Mouse (Mus musculus) MEL (cell line): ENCODE results near the gene Snx10.
A peak's percentile ranks its signal among the peaks of the same experiment; 100 is the strongest.

ENCODE experiments used
- BHLHE40 ChIP-seq: IDR thresholded peaks from 2 replicates; pipeline ENCODE4 v1.6.1; 2012; ENCODE audit warnings: low read depth, mild to moderate bottlenecking, inconsistent platforms, low read length, improper control_type of control experiment, borderline replicate concordance
- CTCF ChIP-seq, 3 experiments: IDR thresholded peaks in 2 of 3; conservative IDR thresholded peaks in 1 of 3; 2 replicates each; pipeline ENCODE4 v1.5.1; 2011 to 2012; ENCODE audit warnings: low read length in 3 of 3, low read depth in 2 of 3, mild to moderate bottlenecking in 2 of 3, improper control_type of control experiment in 1 of 3, inconsistent platforms in 1 of 3, mixed read lengths in 1 of 3, moderate library complexity in 1 of 3; ENCODE audit not compliant: control insufficient read depth in 1 of 3, insufficient read depth in 1 of 3, poor library complexity in 1 of 3, severe bottlenecking in 1 of 3
- E2F4 ChIP-seq: IDR thresholded peaks from 2 replicates; pipeline ENCODE4 v1.6.1; 2011; ENCODE audit warnings: low read depth, low read length, improper control_type of control experiment, borderline replicate concordance
- ELF1 ChIP-seq: IDR thresholded peaks from 2 replicates; pipeline ENCODE4 v1.6.1; 2014; ENCODE audit warnings: low read depth, mild to moderate bottlenecking, inconsistent platforms, low read length, improper control_type of control experiment, moderate library complexity
- EP300 ChIP-seq, 2 experiments: IDR thresholded peaks; 2 replicates each; pipeline ENCODE4 v1.6.1; 2011; ENCODE audit warnings: improper control_type of control experiment in 2 of 2, low read length in 2 of 2, low read depth in 1 of 2, mild to moderate bottlenecking in 1 of 2
- GATA1 ChIP-seq: IDR thresholded peaks from 2 replicates; pipeline ENCODE4 v1.6.1; 2011; ENCODE audit warnings: low read depth, low read length, improper control_type of control experiment
- JUND ChIP-seq: IDR thresholded peaks from 2 replicates; pipeline ENCODE4 v1.6.1; 2011; ENCODE audit warnings: low read depth, mild to moderate bottlenecking, improper control_type of control experiment, low read length
- KAT2A ChIP-seq: conservative IDR thresholded peaks from 2 replicates; pipeline ENCODE4 v1.6.1; 2012; ENCODE audit warnings: low read depth, low read length, improper control_type of control experiment, inconsistent platforms
- MAZ ChIP-seq: IDR thresholded peaks from 2 replicates; pipeline ENCODE4 v1.6.1; 2012; ENCODE audit warnings: low read depth, mild to moderate bottlenecking, inconsistent platforms, low read length, improper control_type of control experiment
- POLR2A ChIP-seq, 2 experiments: IDR thresholded peaks; 2 replicates each; pipeline ENCODE4 v1.6.1; 2011 to 2012; ENCODE audit warnings: low read length in 2 of 2, mild to moderate bottlenecking in 2 of 2, control low read depth in 1 of 2, improper control_type of control experiment in 1 of 2, low read depth in 1 of 2, moderate library complexity in 1 of 2; ENCODE audit not compliant: control insufficient read depth in 1 of 2, insufficient read depth in 1 of 2, poor library complexity in 1 of 2
- POLR2AphosphoS5 ChIP-seq: IDR thresholded peaks from 2 replicates; pipeline ENCODE4 v1.6.1; 2012; ENCODE audit warnings: low read depth, borderline replicate concordance, mild to moderate bottlenecking, inconsistent platforms, low read length, moderate library complexity, mixed read lengths
- TCF12 ChIP-seq: IDR thresholded peaks from 2 replicates; pipeline ENCODE4 v1.6.1; 2014; ENCODE audit warnings: low read depth, mild to moderate bottlenecking, inconsistent platforms, low read length, improper control_type of control experiment, moderate library complexity
- USF1 ChIP-seq: IDR thresholded peaks from 2 replicates; pipeline ENCODE4 v1.6.1; 2014; ENCODE audit warnings: low read depth, mild to moderate bottlenecking, inconsistent platforms, low read length, improper control_type of control experiment, moderate library complexity

DNA sequence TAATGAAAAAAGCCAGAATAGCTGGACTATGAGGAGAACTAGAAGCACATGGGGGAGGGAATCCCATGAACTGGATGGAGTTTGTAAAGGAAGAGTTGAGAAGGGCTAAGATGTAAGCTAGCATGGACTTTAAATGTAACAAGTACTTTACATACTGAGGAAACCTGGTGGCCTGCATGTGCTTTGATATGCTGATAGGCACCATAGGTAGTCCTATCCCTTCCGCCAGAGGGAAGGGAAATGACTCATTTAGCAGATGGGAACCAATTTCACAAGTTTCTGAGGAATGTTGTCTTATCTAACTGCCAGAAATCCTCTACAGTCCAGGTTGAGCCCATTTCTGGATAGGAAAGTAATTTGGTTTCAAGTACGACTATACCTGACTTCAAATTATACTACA, 38.1 kb upstream of the Snx10 start:
- TF ChIP-seq EP300 (IDR thresholded peaks at IDR 0.05; ENCODE audit: low read depth in 1 of 2, low read length in 2 of 2): peak; percentile 94 to 96
- no peak for TF ChIP-seq KAT2A
- no peak for TF ChIP-seq E2F4
- TF ChIP-seq GATA1: peak; percentile 95
- TF ChIP-seq USF1: no peak
- TF ChIP-seq CTCF (IDR thresholded peaks at IDR 0.05 in 2 of 3, conservative IDR thresholded peaks at IDR 0.05 in 1 of 3; ENCODE audit: control insufficient read depth in 1 of 3, insufficient read depth in 1 of 3, low read depth in 2 of 3, low read length in 3 of 3, poor library complexity in 1 of 3, severe bottlenecking in 1 of 3): no peak
- no peak for TF ChIP-seq ELF1
- TF ChIP-seq JUND: peak; percentile 75; the same call in 1 of the 2 replicates
- TF ChIP-seq POLR2A (IDR thresholded peaks at IDR 0.05; ENCODE audit: control insufficient read depth in 1 of 2, insufficient read depth in 1 of 2, low read depth in 1 of 2, low read length in 2 of 2, poor library complexity in 1 of 2): no peak
- no peak; the same call in 1 of the 2 replicates for TF ChIP-seq BHLHE40
- TF ChIP-seq POLR2AphosphoS5: no peak
- TF ChIP-seq MAZ: no peak
- peak; percentile 91 for TF ChIP-seq TCF12
